ENCODE assay signal across 23 mouse cellular contexts in genomic region chr17:34207456-34207855, GRCm38 (mm10). TPM values are rescaled to one million over a fixed set of nuclear protein-coding genes. Genes with fewer than 3 reads are reported as not detected.
A peak's percentile ranks its signal among the peaks of the same experiment; 100 is the strongest.
DNase-seq lines count a peak whose midpoint lies in the region; TF ChIP-seq lines count a peak whose summit lies in the region.
"Had no signal": no experiment of that assay in that cellular context is flagged by ENCODE, and none has a peak within 500 bp of the region (broad histone marks: within the 10 kb centered on the region; RNA-seq: fewer than 3 reads in every experiment).

No protein-coding gene starts in this region.

- H3K27ac ChIP-seq in thymus, adult 2 months (ENCODE audit: control insufficient read depth, insufficient read depth, low read length): no peak overlapping the region
- H3K27ac ChIP-seq: embryonic facial prominence, embryonic 13.5 days; forebrain, embryonic 13.5 days; heart, embryonic 10.5 days; hindbrain, embryonic 15.5 days; limb, embryonic 10.5 days; liver, embryonic 15.5 days; lung, embryonic 15.5 days; macrophage had no signal

- H3K4me1 ChIP-seq in thymus, adult 2 months (replicated peaks; ENCODE audit: control insufficient read depth, insufficient read depth, low read length): peaks cover 61% of the 10 kb centered on the region

- H3K4me3 ChIP-seq in thymus, adult 2 months (ENCODE audit: control insufficient read depth, insufficient read depth, low read length): no peak overlapping the region
- H3K4me3 ChIP-seq: embryonic facial prominence, embryonic 13.5 days; erythroblast, embryonic 14.5 days; forebrain, embryonic 13.5 days; heart, embryonic 10.5 days; hindbrain, embryonic 15.5 days; limb, embryonic 10.5 days; liver, embryonic 15.5 days; lung, embryonic 15.5 days had no signal

- no peak for TF ChIP-seq POLR2A in thymus, adult 2 months (IDR thresholded peaks at IDR 0.05; ENCODE audit: control insufficient read depth, extremely low read depth, insufficient read depth, low read length, poor library complexity)

- peak; percentile 2 for DNase-seq in adrenal gland, postnatal 14 days
- DNase-seq in adrenal gland, postnatal 4 days (ENCODE audit: low spot score in 2 of 2): no peak
- peak; percentile 31 for DNase-seq in testis, postnatal 10 days (ENCODE audit: low spot score)
- DNase-seq in testis, postnatal 14 days (ENCODE audit: low spot score): no peak
- DNase-seq in thymus, adult 2 months: peak; percentile 57
- peak; percentile 53 for DNase-seq in thymus, postnatal 4 days
- no peak for DNase-seq in urinary bladder, postnatal 36 days (ENCODE audit: low spot score in 2 of 2)
- DNase-seq in right cerebral cortex, adult 2 months (ENCODE audit: low spot score in 2 of 2): no peak
- DNase-seq: cerebellum, adult 11-12 months; cerebellum, postnatal 14 days; kidney, adult 11 months; kidney, postnatal 4 days; liver had no signal

- H3K27me3 ChIP-seq in thymus, adult 2 months (ENCODE audit: control insufficient read depth, insufficient read depth, low read length): no peaks in the 10 kb centered on the region
- H3K27me3 ChIP-seq: liver, embryonic 15.5 days had no signal

- TF ChIP-seq CTCF in thymus, adult 2 months (IDR thresholded peaks at IDR 0.05; ENCODE audit: borderline replicate concordance, control insufficient read depth, extremely low read depth, insufficient read depth, low read length, poor library complexity): no peak

- H3K36me3 ChIP-seq in thymus, adult 2 months (ENCODE audit: control insufficient read depth, insufficient read depth, low read length): peaks cover 10% of the 10 kb centered on the region; the same call in 1 of the 2 replicates
- H3K36me3 ChIP-seq: embryonic facial prominence, embryonic 13.5 days; heart, embryonic 10.5 days; hindbrain, embryonic 15.5 days; limb, embryonic 10.5 days; liver, embryonic 15.5 days; lung, embryonic 15.5 days had no signal

- WGBS in thymus, adult 2 months: 41% methylated on average over 3 of the region's 3 CpGs

RNA-seq across cellular contexts. Expression of gene Tap2, which starts 4.1 kb away (rescaled TPM):
- total RNA-seq in adrenal gland, postnatal 14 days (2021): 33.2 and 34.9 TPM in 2 replicates
- 10 to 100 TPM; 32.9 to 33.2 TPM for total RNA-seq in adrenal gland, postnatal 4 days (2021)
- 231 and 232 TPM in 2 replicates for polyA plus RNA-seq in thymus, adult 2 months (2012; rRNA removed)

RNA-seq across cellular contexts. Expression of gene Psmb8, which starts 9.9 kb away (rescaled TPM):
- total RNA-seq in adrenal gland, postnatal 14 days (2021): 21.0 and 33.6 TPM in 2 replicates
- 10 to 100 TPM; 25.0 to 27.4 TPM for total RNA-seq in adrenal gland, postnatal 4 days (2021)
- 656 and 705 TPM in 2 replicates for polyA plus RNA-seq in thymus, adult 2 months (2012; rRNA removed)

RNA-seq across cellular contexts. Expression of gene Psmb9, which starts 19.9 kb away (rescaled TPM):
- total RNA-seq in adrenal gland, postnatal 14 days (2021): 6.9 and 12.2 TPM in 2 replicates
- 10 to 100 TPM; 12.6 to 15.0 TPM for total RNA-seq in adrenal gland, postnatal 4 days (2021)
- polyA plus RNA-seq in thymus, adult 2 months (2012; rRNA removed): 288 and 334 TPM in 2 replicates

RNA-seq across cellular contexts. Expression of gene Tap1, which starts 20.1 kb away (rescaled TPM):
- total RNA-seq in adrenal gland, postnatal 14 days (2021): 11.1 and 20.4 TPM in 2 replicates
- total RNA-seq in adrenal gland, postnatal 4 days (2021): 10 to 100 TPM; 20.8 to 22.1 TPM
- polyA plus RNA-seq in thymus, adult 2 months (2012; rRNA removed): 197 and 202 TPM in 2 replicates

RNA-seq across cellular contexts. Expression of gene H2-Ob, which starts 31.2 kb away (rescaled TPM):
- total RNA-seq in adrenal gland, postnatal 14 days (2021): 1.3 and 16.6 TPM in 2 replicates
- total RNA-seq in adrenal gland, postnatal 4 days (2021): under 1 TPM; 0.28 to 0.65 TPM
- 30.1 and 37.5 TPM in 2 replicates for polyA plus RNA-seq in thymus, adult 2 months (2012; rRNA removed)
- polyA plus RNA-seq: embryonic facial prominence, embryonic 13.5 days; erythroblast, embryonic 14.5 days; forebrain, embryonic 13.5 days; heart, embryonic 10.5 days; limb, embryonic 10.5 days; midbrain, embryonic 11.5 days had no signal

Comparison
In these comparisons a context has a peak if more than half of its experiments do, and no peak if none do; other contexts are left out.
1. DNase-seq: peak in adrenal gland, postnatal 14 days (single experiment), testis, postnatal 10 days (single experiment), thymus, adult 2 months (single experiment) and thymus, postnatal 4 days (single experiment); none in adrenal gland, postnatal 4 days (0 of 2), testis, postnatal 14 days (single experiment), urinary bladder, postnatal 36 days (0 of 2) and right cerebral cortex, adult 2 months (0 of 2).